Mouse (Mus musculus): Measurements from ENCODE around the gene Ccdc85c. TPM values are rescaled to one million over a fixed set of nuclear protein-coding genes. Genes with fewer than 3 reads are reported as not detected.

Ccdc85c gene
- polyA plus RNA-seq, 1 experiment from 2014 or later, result 11.2 TPM

- no peak overlapping the region for H3K4me2 ChIP-seq (ENCODE audit: low read length)
Measured at GRCm38 (mm10) chr12:108253042-108253441, 22.2 kb downstream of the Ccdc85c start.

GRCm38 (mm10) chr12:108251825-108252542 lies 23.2 kb downstream of the Ccdc85c start:
- peaks cover 45% of the 10 kb centered on the region for H3K4me1 ChIP-seq (replicated peaks; ENCODE audit: control insufficient read depth, insufficient read depth, low read length)
- no peaks in the 10 kb centered on the region for H3K36me3 ChIP-seq (ENCODE audit: control insufficient read depth, insufficient read depth, low read length)
- DNase-seq (ENCODE audit: low spot score) (no peak), ATAC-seq (replicated peaks; ENCODE audit: low FRiP score, low TSS enrichment, low read depth) (no peak)
- H3K9me3 ChIP-seq (ENCODE audit: control insufficient read depth, low read length), result no peaks in the 10 kb centered on the region
- peak overlapping the region; percentile 27; the same call in 1 of the 2 replicates for H3K27ac ChIP-seq (ENCODE audit: low read depth)
- no peak overlapping the region for H3K4me3 ChIP-seq (ENCODE audit: low read depth, low read length)
- H3K4me2 ChIP-seq (ENCODE audit: low read length), result no peak overlapping the region
- 69% methylated on average over 15 of the region's 15 CpGs for WGBS
- H3K9ac ChIP-seq (ENCODE audit: low read length), result no peak overlapping the region
- no peaks in the 10 kb centered on the region for H3K27me3 ChIP-seq (replicated peaks; ENCODE audit: control insufficient read depth, insufficient read depth, low read length)

More at GRCm38 (mm10) chr12:108253042-108253441, 22.2 kb downstream of the Ccdc85c start:
- Histone ChIP-seq H3K36me3 (ENCODE audit: control insufficient read depth, insufficient read depth, low read length) (no peaks in the 10 kb centered on the region), H3K9ac (ENCODE audit: low read length) (no peak overlapping the region), H3K27ac (ENCODE audit: low read depth) (no peak overlapping the region), H3K4me1 (replicated peaks; ENCODE audit: control insufficient read depth, insufficient read depth, low read length) (peaks cover 42% of the 10 kb centered on the region), H3K27me3 (replicated peaks; ENCODE audit: control insufficient read depth, insufficient read depth, low read length) (no peaks in the 10 kb centered on the region), H3K9me3 (ENCODE audit: control insufficient read depth, low read length) (no peaks in the 10 kb centered on the region), H3K4me3 (ENCODE audit: low read depth, low read length) (no peak overlapping the region)
- ATAC-seq (replicated peaks; ENCODE audit: low FRiP score, low TSS enrichment, low read depth) (no peak), DNase-seq (ENCODE audit: low spot score) (no peak)
- WGBS, result 64% methylated on average over 12 of the region's 12 CpGs

GRCm38 (mm10) chr12:108251034-108251792 lies 24.0 kb downstream of the Ccdc85c start:
- H3K4me2 ChIP-seq (ENCODE audit: low read length), result no peak overlapping the region
- DNase-seq (ENCODE audit: low spot score) (no peak), ATAC-seq (replicated peaks; ENCODE audit: low FRiP score, low TSS enrichment, low read depth) (no peak; the same call in 1 of the 2 replicates)
- no peak overlapping the region for H3K27ac ChIP-seq (ENCODE audit: low read depth)
- H3K9me3 ChIP-seq (ENCODE audit: control insufficient read depth, low read length), result no peaks in the 10 kb centered on the region
- H3K4me1 ChIP-seq (replicated peaks; ENCODE audit: control insufficient read depth, insufficient read depth, low read length), result peaks cover 48% of the 10 kb centered on the region
- no peaks in the 10 kb centered on the region for H3K36me3 ChIP-seq (ENCODE audit: control insufficient read depth, insufficient read depth, low read length)
- no peak overlapping the region for H3K9ac ChIP-seq (ENCODE audit: low read length)
- 86% methylated on average over 30 of the region's 31 CpGs for WGBS
- no peak overlapping the region for H3K4me3 ChIP-seq (ENCODE audit: low read depth, low read length)
- no peaks in the 10 kb centered on the region for H3K27me3 ChIP-seq (replicated peaks; ENCODE audit: control insufficient read depth, insufficient read depth, low read length)

- DNase-seq (ENCODE audit: low spot score) (peak; percentile 75), ATAC-seq (replicated peaks; ENCODE audit: low FRiP score, low TSS enrichment, low read depth) (0 out of 2 replicates have a peak, but pooled peaks have one; percentile 8)
- Histone ChIP-seq H3K4me1 (replicated peaks; ENCODE audit: control insufficient read depth, insufficient read depth, low read length) (peaks cover 53% of the 10 kb centered on the region), H3K4me2 (ENCODE audit: low read length) (no peak overlapping the region), H3K27me3 (replicated peaks; ENCODE audit: control insufficient read depth, insufficient read depth, low read length) (no peaks in the 10 kb centered on the region), H3K36me3 (ENCODE audit: control insufficient read depth, insufficient read depth, low read length) (no peaks in the 10 kb centered on the region), H3K9ac (ENCODE audit: low read length) (no peak overlapping the region), H3K4me3 (ENCODE audit: low read depth, low read length) (no peak overlapping the region), H3K9me3 (ENCODE audit: control insufficient read depth, low read length) (no peaks in the 10 kb centered on the region), H3K27ac (ENCODE audit: low read depth) (no peak overlapping the region)
- 55% methylated on average over 10 of the region's 10 CpGs for WGBS
Measured at GRCm38 (mm10) chr12:108249522-108249921, 25.7 kb downstream of the Ccdc85c start.

GRCm38 (mm10) chr12:108249019-108249418 lies 26.2 kb downstream of the Ccdc85c start:
- peaks cover 56% of the 10 kb centered on the region for H3K4me1 ChIP-seq (replicated peaks; ENCODE audit: control insufficient read depth, insufficient read depth, low read length)
- WGBS, result 95% methylated on average over 8 of the region's 8 CpGs
- no peak overlapping the region for H3K4me2 ChIP-seq (ENCODE audit: low read length)
- ATAC-seq (replicated peaks; ENCODE audit: low FRiP score, low TSS enrichment, low read depth) (no peak), DNase-seq (ENCODE audit: low spot score) (no peak)
- no peak overlapping the region for H3K27ac ChIP-seq (ENCODE audit: low read depth)
- H3K9ac ChIP-seq (ENCODE audit: low read length), result no peak overlapping the region
- no peak overlapping the region for H3K4me3 ChIP-seq (ENCODE audit: low read depth, low read length)
- no peaks in the 10 kb centered on the region for H3K36me3 ChIP-seq (ENCODE audit: control insufficient read depth, insufficient read depth, low read length)
- no peaks in the 10 kb centered on the region for H3K9me3 ChIP-seq (ENCODE audit: control insufficient read depth, low read length)
- H3K27me3 ChIP-seq (replicated peaks; ENCODE audit: control insufficient read depth, insufficient read depth, low read length), result no peaks in the 10 kb centered on the region

- Histone ChIP-seq H3K4me3 (ENCODE audit: low read depth, low read length) (no peak overlapping the region), H3K4me2 (ENCODE audit: low read length) (no peak overlapping the region), H3K27ac (ENCODE audit: low read depth) (no peak overlapping the region), H3K4me1 (replicated peaks; ENCODE audit: control insufficient read depth, insufficient read depth, low read length) (peaks cover 44% of the 10 kb centered on the region), H3K36me3 (ENCODE audit: control insufficient read depth, insufficient read depth, low read length) (no peaks in the 10 kb centered on the region), H3K9me3 (ENCODE audit: control insufficient read depth, low read length) (no peaks in the 10 kb centered on the region), H3K9ac (ENCODE audit: low read length) (no peak overlapping the region), H3K27me3 (replicated peaks; ENCODE audit: control insufficient read depth, insufficient read depth, low read length) (no peaks in the 10 kb centered on the region)
- no peak for DNase-seq (ENCODE audit: low spot score)
- 82% methylated on average over 10 of the region's 10 CpGs for WGBS
- ATAC-seq (replicated peaks; ENCODE audit: low FRiP score, low TSS enrichment, low read depth), result no peak
Measured at GRCm38 (mm10) chr12:108246759-108247500, 28.3 kb downstream of the Ccdc85c start.

- ATAC-seq (replicated peaks; ENCODE audit: low FRiP score, low TSS enrichment, low read depth) (no peak), DNase-seq (ENCODE audit: low spot score) (no peak)
- Histone ChIP-seq H3K9me3 (ENCODE audit: control insufficient read depth, low read length) (no peaks in the 10 kb centered on the region), H3K36me3 (ENCODE audit: control insufficient read depth, insufficient read depth, low read length) (no peaks in the 10 kb centered on the region), H3K4me3 (ENCODE audit: low read depth, low read length) (no peak overlapping the region), H3K9ac (ENCODE audit: low read length) (no peak overlapping the region), H3K27me3 (replicated peaks; ENCODE audit: control insufficient read depth, insufficient read depth, low read length) (no peaks in the 10 kb centered on the region), H3K4me2 (ENCODE audit: low read length) (no peak overlapping the region), H3K4me1 (replicated peaks; ENCODE audit: control insufficient read depth, insufficient read depth, low read length) (peaks cover 57% of the 10 kb centered on the region), H3K27ac (ENCODE audit: low read depth) (peak overlapping the region; percentile 57; the same call in 1 of the 2 replicates)
- 54% methylated on average over 9 of the region's 9 CpGs for WGBS
Measured at GRCm38 (mm10) chr12:108245579-108245978, 29.6 kb downstream of the Ccdc85c start.

- ATAC-seq (replicated peaks; ENCODE audit: low FRiP score, low TSS enrichment, low read depth), result peak; percentile 40
- Histone ChIP-seq H3K4me2 (ENCODE audit: low read length) (peak overlapping the region; percentile 27), H3K9ac (ENCODE audit: low read length) (no peak overlapping the region), H3K36me3 (ENCODE audit: control insufficient read depth, insufficient read depth, low read length) (no peaks in the 10 kb centered on the region), H3K4me3 (ENCODE audit: low read depth, low read length) (no peak overlapping the region), H3K27ac (ENCODE audit: low read depth) (peak overlapping the region; percentile 57), H3K27me3 (replicated peaks; ENCODE audit: control insufficient read depth, insufficient read depth, low read length) (no peaks in the 10 kb centered on the region), H3K4me1 (replicated peaks; ENCODE audit: control insufficient read depth, insufficient read depth, low read length) (peaks cover 60% of the 10 kb centered on the region), H3K9me3 (ENCODE audit: control insufficient read depth, low read length) (no peaks in the 10 kb centered on the region)
- 4% methylated on average over 8 of the region's 8 CpGs for WGBS
- peak; percentile 78 for DNase-seq (ENCODE audit: low spot score)
Measured at GRCm38 (mm10) chr12:108244778-108245177, 30.4 kb downstream of the Ccdc85c start.
